Mouse (Mus musculus) spleen, adult 2 months (tissue): ENCODE results near the gene Casq2.

Source experiments
- CTCF ChIP-seq: fragments of 200-500 bp; IDR thresholded peaks from 2 replicates; pipeline ENCODE4 v1.5.1; 2011; ENCODE audit warnings: mild to moderate bottlenecking, inconsistent platforms; ENCODE audit not compliant: insufficient read depth, insufficient read length, insufficient replicate concordance; ENCODE audit errors: extremely low read depth
- POLR2A ChIP-seq: fragments of 200-500 bp; IDR thresholded peaks from 2 replicates; pipeline ENCODE4 v1.6.1; 2011; ENCODE audit warnings: low read depth, low read length, inconsistent platforms

- no peak for TF ChIP-seq POLR2A
- TF ChIP-seq CTCF, result no peak
These were observed 101.2 kb downstream of the Casq2 start for GRCm38 (mm10) chr3:102187401-102187800.
